Comparison of ENCODE assay signal across 8 mouse cellular contexts in genomic region chr10:80445898-80446601, GRCm38 (mm10). TPM values are rescaled to one million over a fixed set of nuclear protein-coding genes. Genes with fewer than 3 reads are reported as not detected.
DNase-seq lines count a peak whose midpoint lies in the region; ATAC-seq and TF ChIP-seq lines count a peak whose summit lies in the region.

No protein-coding gene starts in this region.

- H3K4me1 ChIP-seq in liver, embryonic 16.5 days (ENCODE audit: control insufficient read depth, low read depth, low read length) = peaks cover 26% of the 10 kb centered on the region
- peaks cover 14% of the 10 kb centered on the region for H3K4me1 ChIP-seq in neural tube, embryonic 13.5 days (replicated peaks)
- no peaks in the 10 kb centered on the region for H3K4me1 ChIP-seq in stomach, postnatal 0 days (replicated peaks; ENCODE audit: control insufficient read depth, insufficient read depth)

- TF ChIP-seq CTCF in stomach, postnatal 0 days (IDR thresholded peaks at IDR 0.05; ENCODE audit: low read depth) = peak; percentile 99

- 8% methylated on average over 26 of the region's 26 CpGs for WGBS in liver, embryonic 16.5 days (ENCODE audit: insufficient replicate concordance)
- 8% methylated on average over 26 of the region's 26 CpGs for WGBS in neural tube, embryonic 13.5 days
- 7% methylated on average over 26 of the region's 26 CpGs for WGBS in stomach, postnatal 0 days

- peak; percentile 82 for ATAC-seq in erythroid progenitor cell, adult 5-6 weeks (replicated peaks; ENCODE audit: low FRiP score, poor library complexity, severe bottlenecking)
- ATAC-seq in liver, embryonic 16.5 days (ENCODE audit: low read depth) = peak; percentile 51
- peak; percentile 83 for ATAC-seq in neural tube, embryonic 13.5 days (ENCODE audit: low read depth)
- peak; percentile 91 for ATAC-seq in stomach, postnatal 0 days (ENCODE audit: low FRiP score, low TSS enrichment)

- H3K27me3 ChIP-seq in liver, embryonic 16.5 days (ENCODE audit: control insufficient read depth, insufficient read depth, low read depth, low read length) = peaks cover under 1% of the 10 kb centered on the region
- H3K27me3 ChIP-seq in neural tube, embryonic 13.5 days = peaks cover 53% of the 10 kb centered on the region
- H3K27me3 ChIP-seq in stomach, postnatal 0 days (ENCODE audit: control insufficient read depth, insufficient read depth, low read length) = no peaks in the 10 kb centered on the region

- H3K9me3 ChIP-seq in liver, embryonic 16.5 days (replicated peaks; ENCODE audit: control insufficient read depth, low read length) = no peaks in the 10 kb centered on the region
- H3K9me3 ChIP-seq in neural tube, embryonic 13.5 days = no peaks in the 10 kb centered on the region
- no peaks in the 10 kb centered on the region for H3K9me3 ChIP-seq in stomach, postnatal 0 days (ENCODE audit: control insufficient read depth, low read length)

- H3K4me3 ChIP-seq in liver, embryonic 16.5 days (ENCODE audit: low read depth, low read length) = no peak overlapping the region
- peak overlapping the region; percentile 18; the same call in 1 of the 2 replicates for H3K4me3 ChIP-seq in neural tube, embryonic 13.5 days
- no peak overlapping the region for H3K4me3 ChIP-seq in stomach, postnatal 0 days (ENCODE audit: low read depth, low read length)

- H3K4me2 ChIP-seq in liver, embryonic 16.5 days (ENCODE audit: low read depth, low read length) = no peak overlapping the region
- peak overlapping the region; percentile 43 for H3K4me2 ChIP-seq in neural tube, embryonic 13.5 days
- no peak overlapping the region for H3K4me2 ChIP-seq in stomach, postnatal 0 days (replicated peaks; ENCODE audit: low read depth)

- intact Hi-C loops in heart, postnatal 10 days (cut with DNase I) = loop anchor here (1.0 to 2.0 kb wide), 3 partner anchors 63 to 103 kb away; no protein-coding TSS in a partner anchor

- no peaks in the 10 kb centered on the region for H3K36me3 ChIP-seq in liver, embryonic 16.5 days (ENCODE audit: control insufficient read depth, insufficient read depth)
- no peaks in the 10 kb centered on the region for H3K36me3 ChIP-seq in neural tube, embryonic 13.5 days
- no peaks in the 10 kb centered on the region for H3K36me3 ChIP-seq in stomach, postnatal 0 days (ENCODE audit: control insufficient read depth, insufficient read depth, low read length)

- no peak for TF ChIP-seq EP300 in stomach, postnatal 0 days (optimal IDR thresholded peaks at IDR 0.05)

- no peak overlapping the region for H3K27ac ChIP-seq in liver, embryonic 16.5 days (ENCODE audit: low read length)
- H3K27ac ChIP-seq in neural tube, embryonic 13.5 days (replicated peaks) = no peak overlapping the region
- no peak overlapping the region for H3K27ac ChIP-seq in stomach, postnatal 0 days (replicated peaks)

- H3K9ac ChIP-seq in liver, embryonic 16.5 days (ENCODE audit: low read depth, low read length) = no peak overlapping the region
- 0 out of 2 replicates have a peak overlapping the region, but pooled peaks have one; percentile 8 for H3K9ac ChIP-seq in neural tube, embryonic 13.5 days
- H3K9ac ChIP-seq in stomach, postnatal 0 days (ENCODE audit: low read length) = no peak overlapping the region

- peak; percentile 87 for DNase-seq in CD4-positive helper T cell, adult 2 months (ENCODE audit: low read depth, low spot score)
- peak; percentile 89 for DNase-seq in brain, adult 2 months (ENCODE audit: low read depth, low spot score)
- peak; percentile 72 to 86 for DNase-seq in heart, postnatal 10 days
- DNase-seq in kidney, postnatal 36 days = peak; percentile 84 to 92
- DNase-seq in stomach, postnatal 0 days (ENCODE audit: low spot score) = peak; percentile 88

RNA-seq across cellular contexts. Expression of gene Tcf3, which starts 12.6 kb away (rescaled TPM):
- 127 and 148 TPM in 2 replicates for total RNA-seq in erythroid progenitor cell, adult 5-6 weeks (2015; ENCODE audit: low replicate concordance)
- 140 and 145 TPM in 2 replicates for total RNA-seq in erythroid progenitor cell, adult 5-6 weeks (2017; ENCODE audit: low replicate concordance)
- total RNA-seq in heart, postnatal 10 days (2021) = 10 to 100 TPM; 40.3 to 51.8 TPM
- polyA plus RNA-seq in liver, embryonic 16.5 days (2015; fragmentation: Nextera tagmentation; extraction: Ambion mirVana) = 39.8 and 44.4 TPM in 2 replicates
- 62.1 and 70.4 TPM in 2 replicates for polyA plus RNA-seq in neural tube, embryonic 13.5 days (2015; fragmentation: Nextera tagmentation; extraction: Ambion mirVana)
- polyA plus RNA-seq in stomach, postnatal 0 days (2015; fragmentation: Nextera tagmentation; extraction: Ambion mirVana) = 30.9 and 37.0 TPM in 2 replicates

RNA-seq across cellular contexts. Expression of gene Uqcr11, which starts 39.4 kb away (rescaled TPM):
- total RNA-seq in erythroid progenitor cell, adult 5-6 weeks (2015; ENCODE audit: low replicate concordance) = 65.8 and 80.0 TPM in 2 replicates
- 67.9 and 87.3 TPM in 2 replicates for total RNA-seq in erythroid progenitor cell, adult 5-6 weeks (2017; ENCODE audit: low replicate concordance)
- 1,000 to 10,000 TPM; 1,658 to 1,691 TPM for total RNA-seq in heart, postnatal 10 days (2021)
- polyA plus RNA-seq in liver, embryonic 16.5 days (2015; fragmentation: Nextera tagmentation; extraction: Ambion mirVana) = 509 and 519 TPM in 2 replicates
- 462 and 574 TPM in 2 replicates for polyA plus RNA-seq in neural tube, embryonic 13.5 days (2015; fragmentation: Nextera tagmentation; extraction: Ambion mirVana)
- polyA plus RNA-seq in stomach, postnatal 0 days (2015; fragmentation: Nextera tagmentation; extraction: Ambion mirVana) = 859 and 899 TPM in 2 replicates

RNA-seq across cellular contexts. Expression of gene Mbd3, which starts 46.7 kb away (rescaled TPM):
- 33.5 TPM in 2 replicates for total RNA-seq in erythroid progenitor cell, adult 5-6 weeks (2015; ENCODE audit: low replicate concordance)
- 39.7 and 45.8 TPM in 2 replicates for total RNA-seq in erythroid progenitor cell, adult 5-6 weeks (2017; ENCODE audit: low replicate concordance)
- total RNA-seq in heart, postnatal 10 days (2021) = 100 to 1,000 TPM; 102 to 105 TPM
- 49.2 and 52.7 TPM in 2 replicates for polyA plus RNA-seq in liver, embryonic 16.5 days (2015; fragmentation: Nextera tagmentation; extraction: Ambion mirVana)
- polyA plus RNA-seq in neural tube, embryonic 13.5 days (2015; fragmentation: Nextera tagmentation; extraction: Ambion mirVana) = 238 and 241 TPM in 2 replicates
- 81.1 and 82.9 TPM in 2 replicates for polyA plus RNA-seq in stomach, postnatal 0 days (2015; fragmentation: Nextera tagmentation; extraction: Ambion mirVana)

RNA-seq across cellular contexts. Expression of gene Onecut3, which starts 48.6 kb away (rescaled TPM):
- not detected in 2 replicates for total RNA-seq in erythroid progenitor cell, adult 5-6 weeks (2015; ENCODE audit: low replicate concordance)
- not detected in 2 replicates for total RNA-seq in erythroid progenitor cell, adult 5-6 weeks (2017; ENCODE audit: low replicate concordance)
- total RNA-seq in heart, postnatal 10 days (2021) = not detected
- polyA plus RNA-seq in liver, embryonic 16.5 days (2015; fragmentation: Nextera tagmentation; extraction: Ambion mirVana) = 0.02 TPM in 1 of 2 replicates, not detected in the other
- 0.92 and 1.2 TPM in 2 replicates for polyA plus RNA-seq in neural tube, embryonic 13.5 days (2015; fragmentation: Nextera tagmentation; extraction: Ambion mirVana)
- polyA plus RNA-seq in stomach, postnatal 0 days (2015; fragmentation: Nextera tagmentation; extraction: Ambion mirVana) = 0.01 and 0.02 TPM in 2 replicates

RNA-seq across cellular contexts. Expression of gene Mex3d, which starts 58.6 kb away (rescaled TPM):
- 1.4 TPM in 1 of 2 replicates, not detected in the other for total RNA-seq in erythroid progenitor cell, adult 5-6 weeks (2015; ENCODE audit: low replicate concordance)
- total RNA-seq in erythroid progenitor cell, adult 5-6 weeks (2017; ENCODE audit: low replicate concordance) = 6.7 TPM in 1 of 2 replicates, not detected in the other
- total RNA-seq in heart, postnatal 10 days (2021) = 10 to 100 TPM; 12.7 to 16.1 TPM
- 0.32 and 0.60 TPM in 2 replicates for polyA plus RNA-seq in liver, embryonic 16.5 days (2015; fragmentation: Nextera tagmentation; extraction: Ambion mirVana)
- polyA plus RNA-seq in neural tube, embryonic 13.5 days (2015; fragmentation: Nextera tagmentation; extraction: Ambion mirVana) = 15.6 and 16.7 TPM in 2 replicates
- 4.1 and 4.5 TPM in 2 replicates for polyA plus RNA-seq in stomach, postnatal 0 days (2015; fragmentation: Nextera tagmentation; extraction: Ambion mirVana)
